Mouse (Mus musculus): ENCODE measurements around the gene Efna3. TPM values are rescaled to one million over a fixed set of nuclear protein-coding genes. Genes with fewer than 3 reads are reported as not detected.

The Efna3 gene
- total RNA-seq, 2 experiments from 2014 or later = 0.84 to 1.6 TPM

DNA sequence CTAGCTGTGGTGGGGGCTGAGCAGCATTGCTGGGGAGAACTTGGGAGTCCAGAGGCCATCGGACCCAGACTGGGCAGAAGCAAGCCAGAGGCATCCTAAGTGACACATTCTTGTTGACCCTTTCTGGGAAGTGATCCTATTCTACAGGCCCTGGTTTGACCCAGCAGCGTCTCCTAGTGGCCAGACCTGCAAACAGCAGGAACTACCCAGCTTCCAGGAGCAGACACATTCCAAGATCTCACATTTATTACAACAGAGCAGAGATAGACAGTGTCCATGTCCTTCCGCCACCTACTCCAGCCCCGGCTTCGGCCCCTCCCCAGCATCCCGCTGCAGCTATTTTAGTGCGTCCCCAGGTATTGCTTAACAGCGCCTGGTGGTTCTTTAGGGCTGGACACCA is 16.7 kb upstream of the Efna3 start:
- peak in 1 of 2 experiments; percentile 57 for DNase-seq (ENCODE audit: low spot score in 2 of 2)

DNA sequence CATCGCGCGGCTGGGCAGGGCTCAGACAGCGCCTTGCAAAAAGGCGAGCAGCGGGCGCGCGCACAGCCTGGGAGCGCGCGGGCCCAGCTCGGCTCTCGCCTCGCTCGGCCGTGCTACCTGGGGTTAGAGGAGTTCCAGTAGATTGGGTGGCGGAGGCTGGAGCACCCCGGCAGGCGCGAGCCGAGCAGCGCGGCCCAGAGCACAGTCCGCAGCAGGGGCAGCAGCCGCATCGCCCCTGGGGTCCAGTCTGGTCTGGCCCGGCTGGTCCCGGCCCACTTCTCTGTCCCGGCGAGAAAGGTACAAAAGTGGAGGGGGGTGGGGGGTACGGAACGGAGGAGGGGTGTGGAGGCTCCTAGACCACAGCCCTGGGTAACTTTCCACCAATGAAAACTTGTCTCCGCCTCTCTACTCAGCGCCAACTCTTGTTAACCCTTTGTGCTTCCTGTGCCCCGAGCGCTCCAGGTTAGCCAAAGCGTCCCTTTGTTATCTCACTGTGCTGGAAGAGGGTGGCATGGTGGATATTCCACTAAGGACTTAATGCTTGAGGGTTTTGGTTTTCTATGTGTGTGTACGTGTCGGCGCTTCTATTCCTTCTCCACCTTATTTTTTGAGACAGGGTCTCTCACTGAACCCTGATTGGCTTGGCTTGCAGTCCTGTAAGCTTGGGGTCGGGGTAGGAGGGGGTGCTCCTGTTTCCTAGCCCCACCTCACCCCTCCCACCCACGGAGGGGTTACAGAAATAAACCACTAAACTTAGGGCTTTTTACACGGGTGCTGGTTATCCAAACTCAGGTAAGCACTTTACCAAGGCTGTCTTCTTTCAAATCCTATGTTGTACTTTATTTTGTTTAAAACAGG is 15.2 kb upstream of the Efna3 start, which contains the start of gene Efna4:
Gene Efna4 (minus strand): TSS at position 308 of the 858 bp plus-strand sequence.
- no peak for DNase-seq (ENCODE audit: low spot score in 2 of 2)

DNA sequence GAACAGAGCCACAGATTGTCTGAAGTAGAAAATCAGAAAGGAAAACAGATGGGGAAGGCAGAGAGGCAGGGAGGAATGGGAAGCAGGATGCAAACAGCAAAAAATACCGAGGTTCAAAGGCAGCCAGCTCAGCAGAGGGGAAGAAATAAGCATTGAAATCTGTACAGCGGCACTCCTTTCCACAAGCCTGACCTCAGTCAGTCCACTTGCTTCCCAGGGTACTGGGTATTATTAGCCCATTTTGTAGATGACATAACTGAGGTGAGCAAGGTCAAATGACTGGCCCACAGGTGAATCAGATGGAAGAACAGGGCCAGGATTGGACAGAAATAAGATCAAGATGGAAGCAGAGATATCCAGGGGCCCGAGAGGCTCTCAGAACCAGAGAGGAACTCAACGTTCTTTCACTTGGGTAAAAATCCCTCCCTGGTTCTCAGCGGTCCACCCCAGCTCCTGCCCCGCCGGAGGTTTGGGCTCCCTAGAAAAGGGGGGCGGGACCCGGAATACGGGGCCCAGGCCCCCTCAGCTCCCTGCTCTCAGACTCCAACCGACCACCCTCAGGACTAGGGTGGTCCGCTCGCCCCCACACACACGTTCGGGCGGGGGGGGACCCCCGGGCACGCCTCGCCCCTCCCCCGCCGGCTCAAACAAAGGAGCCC is 14.4 kb upstream of the Efna3 start:
- DNase-seq (ENCODE audit: low spot score in 2 of 2) = no peak

DNA sequence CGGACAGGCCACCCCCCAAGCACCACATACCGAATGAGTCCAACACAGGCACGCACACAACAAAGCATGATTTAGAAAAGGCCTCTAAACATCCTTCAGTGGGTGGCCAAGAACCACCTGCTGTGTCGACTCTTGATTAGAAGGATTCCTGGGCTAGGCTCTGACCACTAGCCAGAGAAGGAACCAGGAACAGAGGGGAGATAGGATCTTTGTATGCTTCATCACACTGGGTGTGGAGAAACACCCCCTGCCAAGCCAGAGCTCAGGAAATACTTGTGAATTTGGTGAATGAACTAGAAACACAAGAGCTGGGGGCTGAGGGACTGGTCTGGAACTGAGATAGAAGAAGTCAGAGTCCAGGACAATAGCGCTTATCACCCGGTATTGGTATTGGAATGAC is 13.8 kb upstream of the Efna3 start:
- DNase-seq (ENCODE audit: low spot score in 2 of 2) = no peak

DNA sequence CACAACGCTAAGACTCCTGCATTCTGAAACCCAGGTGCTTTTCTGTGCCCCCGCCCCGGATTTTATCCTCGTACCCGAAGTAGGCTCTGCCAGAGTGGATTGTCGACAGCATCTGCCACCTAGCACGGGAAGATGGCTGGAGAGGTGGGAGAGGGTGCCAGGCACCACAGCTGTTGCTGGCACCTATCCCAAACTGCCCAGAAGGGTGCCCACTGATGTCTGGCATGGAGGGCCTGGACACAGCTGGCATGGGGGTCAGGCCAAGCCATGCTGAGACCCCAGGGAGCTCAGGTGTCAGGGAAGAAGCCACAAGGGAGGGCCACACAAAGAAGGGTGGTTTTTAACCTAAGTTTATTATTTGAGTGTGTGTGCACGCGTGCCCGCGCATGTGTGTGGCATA is 10.3 kb upstream of the Efna3 start:
- no peak for DNase-seq (ENCODE audit: low spot score in 2 of 2)

DNA sequence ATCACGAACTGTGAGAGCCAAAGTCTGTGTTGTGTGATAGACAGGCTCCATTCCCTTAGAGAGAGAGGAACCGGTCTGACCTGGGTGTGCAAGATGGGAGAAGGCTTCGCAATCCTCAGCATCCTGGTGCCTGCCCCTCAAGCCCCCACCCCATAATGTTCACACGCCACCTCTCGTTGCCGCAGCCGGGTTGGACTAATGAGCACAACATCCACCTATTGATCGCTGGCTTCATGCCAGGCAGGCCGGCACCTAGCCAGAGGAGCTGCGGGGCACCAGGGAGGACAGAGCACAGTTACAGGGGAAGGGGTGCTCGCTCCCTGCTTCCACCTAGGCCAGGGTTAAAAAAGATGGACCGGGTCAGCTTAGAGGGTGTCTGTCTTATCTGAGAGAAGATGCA is 9.7 kb upstream of the Efna3 start:
- no peak for DNase-seq (ENCODE audit: low spot score in 2 of 2)

DNA sequence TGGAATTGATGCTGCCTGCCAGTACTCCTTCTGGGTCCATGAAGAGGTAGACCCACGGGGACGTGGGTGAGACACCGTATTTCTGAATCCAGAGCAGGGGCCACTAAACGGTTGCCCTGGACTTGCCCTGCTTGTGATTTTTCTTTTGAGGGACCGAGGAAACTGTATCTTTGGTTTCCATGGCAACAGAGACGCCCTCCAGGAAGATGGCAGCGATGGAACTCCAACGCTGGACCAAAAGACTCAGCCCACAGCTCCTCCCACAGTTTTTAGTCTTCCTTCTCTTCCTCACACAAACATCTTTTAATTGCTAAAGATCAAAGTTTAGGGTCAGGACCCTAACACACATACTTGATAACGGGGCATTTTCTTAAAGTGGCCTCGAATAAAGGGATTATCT is 9.2 kb upstream of the Efna3 start:
- no peak for DNase-seq (ENCODE audit: low spot score in 2 of 2)

DNA sequence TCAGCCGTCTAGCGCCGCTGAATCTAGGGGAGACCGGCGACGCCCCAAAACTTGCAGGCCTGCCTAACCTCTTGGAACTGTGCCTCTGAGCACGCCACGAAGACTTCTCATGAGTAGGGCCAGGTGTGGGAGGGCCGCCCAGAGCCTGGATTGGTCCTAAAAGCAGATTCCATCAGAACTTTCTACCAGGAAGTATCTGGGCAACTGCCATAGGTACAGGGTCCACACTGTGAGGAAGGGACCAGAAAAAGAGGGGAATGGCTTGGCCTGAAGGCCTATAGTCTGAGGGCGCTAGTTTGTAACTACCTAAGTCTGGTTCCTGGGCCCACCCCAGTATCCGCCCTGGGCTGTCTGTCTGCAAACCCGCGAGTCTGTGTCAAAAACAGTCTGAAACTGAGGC is 8.8 kb upstream of the Efna3 start:
- no peak for DNase-seq (ENCODE audit: low spot score in 2 of 2)

DNA sequence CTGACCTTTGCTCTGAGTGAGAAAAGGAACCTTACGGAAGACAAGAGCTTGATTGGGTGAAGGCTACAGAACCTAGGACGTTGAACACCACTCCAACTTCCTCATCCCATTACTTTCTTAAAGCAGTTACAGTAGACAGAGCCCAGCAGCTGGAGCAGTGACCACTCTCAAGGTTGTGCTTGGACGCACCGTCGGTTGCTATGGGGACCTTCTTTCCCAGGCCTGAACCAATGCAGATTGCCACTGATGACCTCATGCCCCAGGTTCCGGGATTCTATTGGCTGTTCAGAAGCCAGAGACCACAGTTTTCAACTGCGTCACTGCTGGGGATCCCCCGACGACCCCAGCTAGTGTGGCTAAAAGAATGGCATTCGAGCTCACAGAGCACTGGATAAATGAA is 8.2 kb upstream of the Efna3 start:
- no peak for DNase-seq (ENCODE audit: low spot score in 2 of 2)

DNA sequence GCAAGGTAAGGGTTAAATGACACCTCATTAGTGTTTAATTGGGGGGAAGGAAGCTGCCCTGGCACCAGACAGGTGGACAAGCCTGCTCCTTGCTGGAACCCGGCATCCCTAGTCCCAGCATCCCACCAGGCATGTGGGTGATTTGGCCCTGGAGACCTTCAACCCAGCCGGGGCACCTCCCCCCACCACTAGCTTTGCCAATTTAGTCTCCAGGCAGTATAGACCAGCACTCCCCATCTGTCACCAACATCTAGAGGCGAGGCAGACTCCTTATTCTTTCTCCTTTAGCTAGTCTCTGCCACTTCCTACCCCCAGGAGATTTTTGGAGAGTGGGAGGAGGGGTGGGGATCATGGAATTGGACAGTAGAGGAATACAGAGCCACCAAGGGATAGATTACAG is 7.6 kb upstream of the Efna3 start:
- DNase-seq (ENCODE audit: low spot score in 2 of 2) = no peak

DNA sequence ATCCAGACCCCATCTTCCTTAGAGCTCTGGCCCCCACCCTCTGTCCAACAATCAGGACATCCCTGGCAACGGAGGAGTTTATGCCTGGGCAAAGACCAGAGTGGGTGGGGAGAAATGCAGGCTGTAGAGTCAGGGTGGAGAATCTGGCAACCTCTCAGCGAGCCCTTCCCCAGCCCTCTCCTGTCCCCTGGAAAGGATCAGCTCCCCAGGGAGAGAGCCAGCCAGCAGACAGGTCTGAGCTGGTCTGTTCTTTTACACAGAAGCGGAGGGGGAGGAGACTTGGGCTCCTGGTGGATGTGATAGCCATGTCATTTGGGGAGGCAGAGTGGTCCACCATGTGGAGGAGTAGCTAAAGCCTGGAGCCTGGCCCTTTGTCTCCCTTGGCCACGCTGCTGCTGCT is 5.9 kb upstream of the Efna3 start:
- DNase-seq (ENCODE audit: low spot score in 2 of 2) = no peak

DNA sequence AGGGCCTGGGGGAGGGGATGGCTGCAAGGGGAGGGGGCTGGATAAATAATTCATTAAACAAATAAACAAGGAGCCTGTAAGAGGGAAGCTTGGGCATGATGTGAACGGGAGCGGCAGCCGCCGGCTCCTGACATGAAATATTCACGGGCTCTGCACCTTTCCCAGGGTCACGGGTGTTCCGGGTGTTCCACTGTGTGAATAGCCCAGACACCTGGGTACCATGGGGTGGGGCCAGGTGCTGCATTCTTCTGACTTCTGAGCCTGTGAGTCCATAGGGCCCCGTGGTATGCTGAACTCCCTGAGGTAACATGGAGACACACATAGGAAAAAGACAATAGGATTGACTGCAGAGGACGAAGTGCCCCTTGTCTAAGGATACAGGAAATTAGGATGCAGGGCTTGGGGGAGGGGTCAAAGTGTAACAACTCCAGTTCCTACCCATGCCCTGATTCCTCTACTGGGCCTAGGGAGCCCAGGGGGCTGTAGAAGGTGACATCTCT is 4.7 kb upstream of the Efna3 start:
- DNase-seq (ENCODE audit: low spot score in 2 of 2) = no peak

DNA sequence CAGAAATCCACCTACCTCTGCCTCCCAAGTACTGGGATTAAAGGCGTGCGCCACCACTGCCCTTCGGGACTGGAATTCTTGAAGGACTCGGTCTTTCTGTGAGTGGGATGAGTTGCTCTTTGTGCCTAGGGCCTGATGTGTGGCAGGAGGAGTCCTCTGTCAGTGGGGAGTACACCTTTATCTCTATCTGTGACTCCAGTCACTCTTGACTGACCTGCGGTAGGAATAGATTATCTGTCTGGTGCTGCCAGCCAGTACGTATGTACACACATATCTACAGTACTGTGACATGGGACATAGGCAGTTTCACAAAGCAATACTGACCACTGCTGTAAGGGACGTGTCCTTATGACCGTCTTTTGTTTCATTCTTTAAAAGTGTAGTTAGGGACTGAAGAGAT is 3.1 kb upstream of the Efna3 start:
- no peak for DNase-seq (ENCODE audit: low spot score in 2 of 2)

DNA sequence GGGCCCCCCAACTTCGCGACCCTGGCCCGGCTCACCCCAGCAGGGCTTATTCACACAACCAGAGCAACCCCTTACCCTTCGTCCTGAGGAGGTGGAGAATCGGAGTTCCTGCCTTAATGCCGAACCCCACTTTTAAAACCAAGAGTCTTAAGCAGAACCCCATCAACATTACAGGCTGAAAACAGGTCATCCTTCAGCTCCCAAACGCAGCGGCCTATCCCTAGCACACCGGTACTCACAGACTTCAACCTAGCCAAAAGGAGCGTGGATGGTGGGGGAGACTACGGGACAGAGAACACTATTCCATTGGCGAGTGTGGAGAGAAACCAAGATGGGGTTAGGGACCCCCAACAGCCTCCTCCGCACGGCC is 649 bp downstream of the Efna3 start:
- no peak for DNase-seq (ENCODE audit: low spot score in 2 of 2)

DNA sequence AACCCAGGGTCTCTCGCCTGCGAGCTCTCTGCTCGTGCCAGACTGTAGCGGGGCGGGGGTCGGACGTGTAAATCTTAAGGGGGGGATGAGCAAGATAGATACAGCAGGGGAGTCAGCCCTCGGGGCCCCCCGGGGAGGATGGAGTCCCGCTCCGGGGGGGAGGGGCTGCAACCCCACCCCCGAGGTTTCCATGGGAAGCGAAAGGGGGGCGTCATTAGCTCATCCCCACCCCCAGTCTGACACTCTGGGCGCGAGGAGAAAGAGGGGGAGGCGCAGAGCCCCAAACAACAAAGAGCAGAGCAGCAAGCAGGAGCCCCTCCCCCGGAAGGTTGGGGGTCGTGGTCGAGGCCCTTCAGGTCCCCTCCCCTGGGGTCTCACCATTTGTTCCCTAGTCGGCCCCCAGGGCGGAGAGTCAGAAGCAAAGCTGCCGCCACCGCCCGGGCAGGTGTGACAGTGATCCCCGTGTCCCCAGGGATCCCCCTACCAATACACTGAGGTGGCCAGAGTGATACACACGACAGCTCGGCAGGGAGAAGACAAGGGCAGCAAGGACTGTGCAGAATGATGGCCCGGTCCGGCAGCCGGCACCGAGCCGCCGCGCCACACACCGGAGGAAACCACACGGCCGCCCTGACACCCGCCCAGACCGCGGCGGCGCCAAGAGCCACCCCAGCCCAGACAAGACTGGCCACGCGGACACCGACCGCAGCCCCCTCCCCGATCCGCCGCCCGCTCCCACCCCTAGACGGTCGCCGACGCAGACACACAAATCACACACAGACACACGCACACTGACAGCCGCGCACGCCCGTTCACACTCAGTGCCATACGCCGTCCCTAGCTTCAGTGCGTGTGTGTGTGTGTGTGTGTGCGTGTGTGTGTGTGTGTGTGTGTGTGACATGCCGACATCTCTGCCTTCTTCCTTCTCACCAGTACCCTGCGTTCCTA is 1.3 kb downstream of the Efna3 start:
- no peak for DNase-seq (ENCODE audit: low spot score in 2 of 2)

DNA sequence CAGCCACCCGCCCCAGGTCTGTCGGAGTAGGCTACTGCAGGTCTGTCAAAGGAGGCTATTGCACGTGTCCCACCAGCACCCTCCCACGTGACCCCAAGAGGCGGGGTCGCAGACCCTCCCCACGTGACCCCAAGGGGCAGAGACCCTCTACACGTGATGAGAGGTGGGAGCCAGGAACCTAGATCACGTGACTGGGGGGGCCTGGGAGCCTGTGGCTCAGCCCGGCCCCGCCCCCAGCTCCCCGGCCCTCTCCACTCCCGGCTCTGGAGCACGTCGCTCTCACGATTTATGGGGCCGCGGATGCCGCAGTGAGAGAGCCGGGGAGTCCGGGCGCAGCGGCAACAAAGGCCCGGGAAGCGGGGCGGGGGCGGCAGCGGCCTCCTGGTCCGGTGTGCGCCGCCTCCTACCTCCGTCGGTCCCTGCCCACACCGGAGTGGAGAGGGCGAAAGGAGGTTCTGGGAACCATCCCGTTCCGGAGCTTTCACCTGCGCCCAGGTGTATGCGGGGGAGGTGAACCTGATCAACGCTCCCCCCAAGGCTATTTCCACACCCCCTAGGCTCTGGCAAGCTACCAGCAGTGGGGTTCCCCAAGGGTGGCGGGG is 2.1 kb downstream of the Efna3 start:
- no peak for DNase-seq (ENCODE audit: low spot score in 2 of 2)

DNA sequence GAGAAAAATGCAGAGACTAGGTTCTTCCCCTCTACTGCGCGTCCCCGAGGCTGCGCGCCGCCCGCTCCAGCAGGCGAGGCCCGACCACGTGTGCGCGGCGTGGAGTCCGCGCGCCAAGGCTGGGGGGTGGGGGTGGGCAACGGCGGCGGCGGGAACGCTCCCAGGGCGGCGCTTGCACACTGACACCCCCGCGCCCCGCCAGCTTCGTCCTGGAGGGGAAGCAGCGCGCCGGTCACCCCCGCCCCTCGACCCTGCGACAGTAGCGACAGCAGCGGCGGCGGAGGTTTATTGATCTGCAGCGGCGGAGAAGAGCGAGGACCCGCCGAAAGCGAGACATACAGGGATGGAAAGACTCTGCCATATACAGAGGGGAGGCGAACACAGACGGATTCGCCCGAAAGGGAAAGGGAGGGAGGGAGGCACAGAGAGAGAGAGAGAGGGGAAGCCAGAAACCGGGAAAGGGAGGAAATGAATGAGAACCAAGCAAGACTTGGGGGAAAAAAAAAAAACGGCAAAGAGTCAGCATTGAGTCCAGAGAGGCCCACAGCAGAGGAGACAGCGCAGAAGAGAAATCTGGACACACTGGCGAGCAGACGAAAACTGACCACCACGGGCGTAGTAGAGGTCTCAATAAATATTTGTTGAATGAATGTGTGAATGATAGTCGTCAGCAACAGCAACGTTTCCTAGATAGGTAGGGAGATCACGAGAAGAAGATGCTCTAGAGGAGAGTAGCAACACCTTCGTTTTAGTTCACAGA is 3.0 kb downstream of the Efna3 start:
- DNase-seq (ENCODE audit: low spot score in 2 of 2) = no peak

DNA sequence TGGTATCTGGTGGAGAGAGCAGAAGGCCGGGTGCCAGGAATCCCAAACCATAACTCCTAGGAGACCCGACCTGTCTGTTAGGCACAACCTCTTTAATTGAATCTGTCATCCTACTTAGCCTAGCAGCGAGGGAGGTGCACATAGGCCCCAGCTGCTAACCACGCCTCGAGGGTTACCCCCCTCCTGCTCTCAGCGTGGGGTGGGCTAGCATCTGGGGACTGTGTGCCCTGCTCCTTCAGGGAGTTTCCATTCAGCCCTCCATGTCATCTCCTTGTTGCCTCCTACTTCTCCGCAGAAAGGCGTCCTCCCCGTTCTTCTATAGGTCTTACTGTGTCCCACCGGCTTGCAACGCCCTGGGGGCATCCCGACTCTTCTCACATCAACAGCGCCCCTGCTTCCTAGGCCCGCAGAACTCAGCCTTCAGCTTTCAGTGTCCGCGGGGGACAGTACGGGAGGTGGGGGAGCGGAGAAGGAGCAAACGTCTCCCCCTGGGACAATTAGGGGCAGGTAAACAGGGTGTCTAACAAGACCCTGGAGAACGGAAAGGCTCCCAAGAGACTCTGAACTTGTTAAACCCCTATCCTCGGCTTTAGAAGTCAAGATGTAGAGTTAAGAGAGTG is 3.7 kb downstream of the Efna3 start:
- DNase-seq (ENCODE audit: low spot score in 2 of 2) = no peak

DNA sequence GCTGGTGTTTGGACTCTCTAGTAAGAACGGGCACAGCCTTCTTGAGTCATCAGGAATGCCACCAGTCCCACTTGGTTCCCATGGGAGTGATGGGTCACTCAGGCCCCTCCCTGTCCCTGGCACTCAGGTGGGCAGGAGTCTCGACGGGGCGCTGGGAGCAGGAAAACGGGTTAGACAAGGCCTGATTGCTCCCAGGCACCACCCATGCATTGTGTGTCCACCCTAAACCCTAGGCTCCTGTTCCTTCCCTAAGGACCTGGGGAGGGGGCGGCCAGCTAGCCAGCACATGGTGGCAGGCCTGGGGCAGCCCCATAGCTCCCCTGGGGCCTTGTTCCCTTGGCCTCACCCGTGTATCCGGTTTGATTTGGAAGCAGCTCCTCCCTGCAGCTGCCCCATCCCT is 4.4 kb downstream of the Efna3 start:
- no peak for DNase-seq (ENCODE audit: low spot score in 2 of 2)

DNA sequence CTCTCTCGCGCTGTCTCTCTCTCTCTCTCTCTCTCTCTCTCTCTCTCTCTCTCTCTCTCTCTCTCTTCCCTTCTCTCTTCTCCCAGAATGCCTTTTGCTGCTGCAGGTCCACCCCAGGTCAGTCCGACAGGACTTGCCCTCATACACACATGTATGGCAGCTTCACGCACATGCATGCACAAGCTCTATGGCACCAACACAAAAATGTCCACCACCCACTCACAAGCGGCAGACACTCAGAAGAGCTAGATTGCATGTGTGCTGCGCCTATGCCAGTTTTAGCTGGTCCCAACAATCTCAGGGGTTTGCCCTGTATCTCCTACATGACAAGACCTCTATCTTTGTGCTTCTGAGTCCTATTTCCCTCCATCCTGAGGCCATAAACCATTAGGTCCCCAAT is 5.5 kb downstream of the Efna3 start:
- DNase-seq (ENCODE audit: low spot score in 2 of 2) = no peak
